Mouse (Mus musculus): ENCODE results near the gene Scn4a. TPM values are rescaled to one million over a fixed set of nuclear protein-coding genes. Genes with fewer than 3 reads are reported as not detected.

Scn4a gene
- polyA plus RNA-seq, 1 experiment from 2014 or later: 0.23 TPM

- ATAC-seq (ENCODE audit: insufficient number of reproducible peaks, low FRiP score, low TSS enrichment, low read depth) (no peak), DNase-seq (ENCODE audit: low spot score) (no peak)
- no peaks in the 10 kb centered on the region for H3K9me3 ChIP-seq (ENCODE audit: control insufficient read depth, low read length)
- no peaks in the 10 kb centered on the region for H3K36me3 ChIP-seq (ENCODE audit: control insufficient read depth, insufficient read depth, low read length)
- no peak overlapping the region for H3K4me3 ChIP-seq (ENCODE audit: low read depth, low read length)
- no peak overlapping the region for H3K27ac ChIP-seq (replicated peaks; ENCODE audit: low read depth, low read length)
- H3K4me2 ChIP-seq (ENCODE audit: low read depth, severe bottlenecking): no peak overlapping the region
- no peaks in the 10 kb centered on the region for H3K27me3 ChIP-seq (ENCODE audit: control insufficient read depth, insufficient read depth, low read length)
- no peak overlapping the region for H3K9ac ChIP-seq (ENCODE audit: low read length)
- H3K4me1 ChIP-seq (ENCODE audit: control insufficient read depth, insufficient read depth, low read length): peaks cover 30% of the 10 kb centered on the region
- 71% methylated on average over 21 of the region's 21 CpGs for WGBS
These were observed 34.4 kb downstream of the Scn4a start for GRCm38 (mm10) chr11:106318406-106319366.

DNA sequence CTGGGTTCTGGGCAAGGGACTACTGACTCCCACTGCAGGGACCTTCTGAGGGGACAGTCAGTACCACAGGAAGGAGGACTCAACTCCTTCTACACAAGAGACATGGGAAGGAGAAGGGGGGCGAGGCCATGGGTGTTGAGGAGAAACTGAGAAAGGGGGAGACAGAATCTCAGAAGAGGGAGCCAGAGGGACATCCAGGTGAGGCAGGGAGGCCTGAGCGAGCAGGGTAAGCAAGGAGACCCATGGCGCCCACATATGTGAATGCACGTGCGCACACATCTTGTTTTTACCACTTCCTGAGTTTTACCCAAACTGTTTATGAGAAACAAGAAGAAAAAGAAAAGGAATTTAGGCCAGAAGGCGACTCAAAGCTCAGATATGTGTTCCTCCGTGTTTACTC lies 35.3 kb downstream of the Scn4a start:
- no peak for ATAC-seq (ENCODE audit: insufficient number of reproducible peaks, low FRiP score, low TSS enrichment, low read depth)
- no peak overlapping the region for H3K27ac ChIP-seq (replicated peaks; ENCODE audit: low read depth, low read length)
- 74% methylated on average over 7 of the region's 7 CpGs for WGBS
- no peak overlapping the region for H3K9ac ChIP-seq (ENCODE audit: low read length)
- no peaks in the 10 kb centered on the region for H3K27me3 ChIP-seq (ENCODE audit: control insufficient read depth, insufficient read depth, low read length)
- DNase-seq (ENCODE audit: low spot score): no peak
- peaks cover 39% of the 10 kb centered on the region for H3K4me1 ChIP-seq (ENCODE audit: control insufficient read depth, insufficient read depth, low read length)
- H3K4me2 ChIP-seq (ENCODE audit: low read depth, severe bottlenecking): no peak overlapping the region
- no peaks in the 10 kb centered on the region for H3K9me3 ChIP-seq (ENCODE audit: control insufficient read depth, low read length)
- H3K4me3 ChIP-seq (ENCODE audit: low read depth, low read length): no peak overlapping the region
- H3K36me3 ChIP-seq (ENCODE audit: control insufficient read depth, insufficient read depth, low read length): no peaks in the 10 kb centered on the region

GRCm38 (mm10) chr11:106316416-106316815 lies 36.7 kb downstream of the Scn4a start:
- peak overlapping the region; percentile 14; the same call in 1 of the 2 replicates for H3K27ac ChIP-seq (replicated peaks; ENCODE audit: low read depth, low read length)
- H3K9me3 ChIP-seq (ENCODE audit: control insufficient read depth, low read length): no peaks in the 10 kb centered on the region
- H3K36me3 ChIP-seq (ENCODE audit: control insufficient read depth, insufficient read depth, low read length): no peaks in the 10 kb centered on the region
- DNase-seq (ENCODE audit: low spot score) (no peak), ATAC-seq (ENCODE audit: insufficient number of reproducible peaks, low FRiP score, low TSS enrichment, low read depth) (no peak)
- peak overlapping the region; percentile 7; the same call in 1 of the 2 replicates for H3K4me2 ChIP-seq (ENCODE audit: low read depth, severe bottlenecking)
- H3K9ac ChIP-seq (ENCODE audit: low read length): no peak overlapping the region
- H3K27me3 ChIP-seq (ENCODE audit: control insufficient read depth, insufficient read depth, low read length): no peaks in the 10 kb centered on the region
- whole genome bisulfite sequencing: 20% methylated on average over 1 of the region's 1 CpGs
- H3K4me3 ChIP-seq (ENCODE audit: low read depth, low read length): no peak overlapping the region
- peaks cover 40% of the 10 kb centered on the region for H3K4me1 ChIP-seq (ENCODE audit: control insufficient read depth, insufficient read depth, low read length)

- DNase-seq (ENCODE audit: low spot score): no peak
- WGBS: 20% methylated on average over 9 of the region's 9 CpGs
These were observed 38.7 kb downstream of the Scn4a start, which contains the start of gene Cd79b for GRCm38 (mm10) chr11:106314333-106314812. Cd79b (minus strand) TSS chr11:106314762.

DNA sequence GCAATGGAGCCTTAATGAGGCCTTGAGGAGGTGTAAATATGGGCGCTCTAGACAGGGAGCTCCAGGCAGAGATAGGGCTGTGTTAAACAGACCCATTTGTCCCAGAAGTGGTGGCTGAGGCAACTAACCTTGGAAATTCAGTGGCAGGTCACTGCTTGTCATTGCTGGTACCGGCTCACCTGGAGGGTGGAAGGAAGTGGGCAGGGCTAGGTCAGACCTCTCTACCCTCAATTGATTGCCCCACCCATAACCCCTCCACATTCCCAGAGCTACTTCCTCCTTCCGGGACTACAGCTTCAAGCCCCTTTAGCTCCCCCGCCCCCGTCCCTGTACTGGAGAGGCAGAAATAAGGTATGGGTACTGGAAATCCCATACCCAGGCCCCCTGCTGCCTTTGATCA lies 39.6 kb downstream of the Scn4a start:
- Histone ChIP-seq H3K9ac (ENCODE audit: low read length) (no peak overlapping the region), H3K27ac (replicated peaks; ENCODE audit: low read depth, low read length) (0 out of 2 replicates have a peak overlapping the region, but pooled peaks have one; percentile 26), H3K9me3 (ENCODE audit: control insufficient read depth, low read length) (no peaks in the 10 kb centered on the region), H3K4me2 (ENCODE audit: low read depth, severe bottlenecking) (no peak overlapping the region; the same call in 1 of the 2 replicates), H3K27me3 (ENCODE audit: control insufficient read depth, insufficient read depth, low read length) (no peaks in the 10 kb centered on the region), H3K4me3 (ENCODE audit: low read depth, low read length) (no peak overlapping the region), H3K36me3 (ENCODE audit: control insufficient read depth, insufficient read depth, low read length) (no peaks in the 10 kb centered on the region), H3K4me1 (ENCODE audit: control insufficient read depth, insufficient read depth, low read length) (peaks cover 40% of the 10 kb centered on the region)
- ATAC-seq (ENCODE audit: insufficient number of reproducible peaks, low FRiP score, low TSS enrichment, low read depth) (no peak), DNase-seq (ENCODE audit: low spot score) (no peak)
- 36% methylated on average over 5 of the region's 5 CpGs for WGBS

More at GRCm38 (mm10) chr11:106314333-106314812, 38.7 kb downstream of the Scn4a start, which contains the start of gene Cd79b:
- Histone ChIP-seq H3K4me1 (ENCODE audit: control insufficient read depth, insufficient read depth, low read length) (peaks cover 40% of the 10 kb centered on the region), H3K9ac (ENCODE audit: low read length) (no peak within 1 kb of the TSS), H3K4me2 (ENCODE audit: low read depth, severe bottlenecking) (no peak within 1 kb of the TSS; the same call in 1 of the 2 replicates), H3K36me3 (ENCODE audit: control insufficient read depth, insufficient read depth, low read length) (no peaks in the 10 kb centered on the region), H3K4me3 (ENCODE audit: low read depth, low read length) (no peak within 1 kb of the TSS), H3K27ac (replicated peaks; ENCODE audit: low read depth, low read length) (peak within 1 kb of the TSS; percentile 26; the same call in 1 of the 2 replicates), H3K27me3 (ENCODE audit: control insufficient read depth, insufficient read depth, low read length) (no peaks in the 10 kb centered on the region), H3K9me3 (ENCODE audit: control insufficient read depth, low read length) (no peaks in the 10 kb centered on the region)
- ATAC-seq (ENCODE audit: insufficient number of reproducible peaks, low FRiP score, low TSS enrichment, low read depth): no peak

DNA sequence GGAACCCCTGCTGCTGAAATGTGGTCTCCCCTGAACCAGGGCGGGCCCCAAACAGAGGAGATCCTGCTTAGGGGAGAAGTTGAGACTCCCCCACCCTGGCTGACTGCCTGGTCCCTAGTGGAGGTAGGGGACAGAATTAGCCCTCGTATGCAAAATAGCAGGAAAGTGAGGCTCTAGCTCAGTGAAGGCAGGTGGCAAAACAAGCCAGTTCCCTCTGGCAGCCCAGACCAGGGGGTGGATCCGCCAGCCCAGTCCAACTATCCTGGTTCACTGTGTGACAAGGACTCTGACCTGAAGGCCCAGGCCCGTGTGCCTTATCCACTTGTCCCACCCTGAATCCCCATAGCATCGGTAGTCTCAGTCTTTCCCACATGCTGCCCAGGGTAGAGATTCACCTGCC lies 43.0 kb downstream of the Scn4a start:
- ATAC-seq (ENCODE audit: insufficient number of reproducible peaks, low FRiP score, low TSS enrichment, low read depth): no peak
- WGBS: 70% methylated on average over 5 of the region's 5 CpGs
- no peaks in the 10 kb centered on the region for H3K27me3 ChIP-seq (ENCODE audit: control insufficient read depth, insufficient read depth, low read length)
- H3K4me2 ChIP-seq (ENCODE audit: low read depth, severe bottlenecking): no peak overlapping the region
- no peak overlapping the region for H3K4me3 ChIP-seq (ENCODE audit: low read depth, low read length)
- H3K9me3 ChIP-seq (ENCODE audit: control insufficient read depth, low read length): no peaks in the 10 kb centered on the region
- no peak for DNase-seq (ENCODE audit: low spot score)
- H3K36me3 ChIP-seq (ENCODE audit: control insufficient read depth, insufficient read depth, low read length): no peaks in the 10 kb centered on the region
- peaks cover 19% of the 10 kb centered on the region for H3K4me1 ChIP-seq (ENCODE audit: control insufficient read depth, insufficient read depth, low read length)
- no peak overlapping the region for H3K9ac ChIP-seq (ENCODE audit: low read length)
- no peak overlapping the region for H3K27ac ChIP-seq (replicated peaks; ENCODE audit: low read depth, low read length)

GRCm38 (mm10) chr11:106308162-106308561 lies 44.9 kb downstream of the Scn4a start:
- H3K9me3 ChIP-seq (ENCODE audit: control insufficient read depth, low read length): no peaks in the 10 kb centered on the region
- no peak for DNase-seq (ENCODE audit: low spot score)
- H3K4me2 ChIP-seq (ENCODE audit: low read depth, severe bottlenecking): no peak overlapping the region
- H3K4me3 ChIP-seq (ENCODE audit: low read depth, low read length): no peak overlapping the region
- no peak overlapping the region for H3K27ac ChIP-seq (replicated peaks; ENCODE audit: low read depth, low read length)
- H3K9ac ChIP-seq (ENCODE audit: low read length): no peak overlapping the region
- no peaks in the 10 kb centered on the region for H3K36me3 ChIP-seq (ENCODE audit: control insufficient read depth, insufficient read depth, low read length)
- H3K4me1 ChIP-seq (ENCODE audit: control insufficient read depth, insufficient read depth, low read length): peaks cover 5% of the 10 kb centered on the region
- H3K27me3 ChIP-seq (ENCODE audit: control insufficient read depth, insufficient read depth, low read length): no peaks in the 10 kb centered on the region
- no peak for ATAC-seq (ENCODE audit: insufficient number of reproducible peaks, low FRiP score, low TSS enrichment, low read depth)
- 90% methylated on average over 11 of the region's 11 CpGs for WGBS

DNA sequence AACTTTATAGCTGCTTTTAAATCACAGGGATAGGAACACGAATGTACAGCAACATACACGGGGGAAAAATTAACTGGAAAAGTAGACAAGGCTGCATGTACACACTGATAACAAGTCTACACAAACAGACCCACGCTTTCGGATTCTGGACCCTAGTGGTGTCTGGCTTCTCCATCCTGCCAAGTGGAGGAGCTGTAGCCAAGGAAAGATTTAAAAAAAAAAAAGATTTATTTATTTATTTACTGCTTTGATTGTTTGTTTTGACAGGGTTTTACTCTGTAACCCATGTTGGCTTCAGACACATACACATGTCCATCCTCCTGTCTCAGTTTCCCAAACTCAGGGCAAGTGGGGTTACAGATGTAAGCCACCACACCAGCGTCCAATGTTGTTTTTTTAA lies 45.7 kb downstream of the Scn4a start:
- WGBS: 79% methylated on average over 5 of the region's 5 CpGs
- H3K4me3 ChIP-seq (ENCODE audit: low read depth, low read length): no peak overlapping the region
- ATAC-seq (ENCODE audit: insufficient number of reproducible peaks, low FRiP score, low TSS enrichment, low read depth): no peak
- DNase-seq (ENCODE audit: low spot score): no peak
- H3K27me3 ChIP-seq (ENCODE audit: control insufficient read depth, insufficient read depth, low read length): no peaks in the 10 kb centered on the region
- no peaks in the 10 kb centered on the region for H3K9me3 ChIP-seq (ENCODE audit: control insufficient read depth, low read length)
- no peak overlapping the region; the same call in 1 of the 2 replicates for H3K27ac ChIP-seq (replicated peaks; ENCODE audit: low read depth, low read length)
- H3K4me1 ChIP-seq (ENCODE audit: control insufficient read depth, insufficient read depth, low read length): no peaks in the 10 kb centered on the region
- no peak overlapping the region for H3K4me2 ChIP-seq (ENCODE audit: low read depth, severe bottlenecking)
- H3K9ac ChIP-seq (ENCODE audit: low read length): no peak overlapping the region
- no peaks in the 10 kb centered on the region for H3K36me3 ChIP-seq (ENCODE audit: control insufficient read depth, insufficient read depth, low read length)
